ENCODE assay signal across 9 mouse cellular contexts in the genomic region with DNA sequence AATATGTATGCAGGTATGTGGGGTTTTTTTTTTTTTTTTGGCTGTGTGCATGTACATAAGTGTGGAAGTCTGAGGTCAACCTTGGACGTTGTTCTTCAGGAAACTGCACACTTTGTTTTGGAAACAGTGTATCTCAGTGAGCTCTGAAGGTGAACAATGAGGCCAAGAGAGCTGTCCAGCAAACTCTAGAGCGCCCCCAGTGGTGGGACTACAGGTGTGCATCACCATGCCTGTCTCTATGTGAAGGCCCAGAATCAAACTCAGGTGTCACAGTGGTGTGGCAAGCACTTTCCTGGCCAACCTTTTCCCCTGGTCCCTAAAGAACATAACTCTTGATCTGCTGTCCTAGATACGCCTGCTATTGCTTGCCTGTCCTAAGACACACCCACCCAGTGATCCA. TPM values are rescaled to one million over a fixed set of nuclear protein-coding genes. Genes with fewer than 3 reads are reported as not detected.
DNase-seq lines count a peak whose midpoint lies in the region; ATAC-seq and TF ChIP-seq lines count a peak whose summit lies in the region.
"Had no signal": no experiment of that assay in that cellular context is flagged by ENCODE, and none has a peak within 500 bp of the region (broad histone marks: within the 10 kb centered on the region; RNA-seq: fewer than 3 reads in every experiment).

No protein-coding gene starts in this region.

- no peaks in the 10 kb centered on the region for H3K36me3 ChIP-seq in testis, adult 2 months (ENCODE audit: control insufficient read depth, insufficient read depth, low read length)
- H3K36me3 ChIP-seq: liver, embryonic 15.5 days had no signal

- no peak overlapping the region for H3K27ac ChIP-seq in testis, adult 2 months (ENCODE audit: control insufficient read depth, insufficient read depth, low read depth, low read length)
- H3K27ac ChIP-seq: liver, embryonic 15.5 days had no signal

- no peak for TF ChIP-seq POLR2A in testis, adult 2 months (IDR thresholded peaks at IDR 0.05; ENCODE audit: control insufficient read depth, low read depth, low read length)

- peak; percentile 25 for DNase-seq in gastrocnemius, postnatal 10 days
- DNase-seq in gastrocnemius, adult 18-20 months (ENCODE audit: low spot score): no peak
- peak; percentile 19 for DNase-seq in ovary, postnatal 14 days (ENCODE audit: low spot score)
- no peak for DNase-seq in ovary, adult 18-20 months (ENCODE audit: low spot score)
- DNase-seq in spleen, adult 18-20 months: no peak
- no peak for DNase-seq in kidney, adult 8-10 months

- H3K4me3 ChIP-seq in testis, adult 2 months (ENCODE audit: control insufficient read depth, low read depth, low read length): no peak overlapping the region
- H3K4me3 ChIP-seq: liver, embryonic 15.5 days had no signal

- no peaks in the 10 kb centered on the region for H3K27me3 ChIP-seq in testis, adult 2 months (ENCODE audit: control insufficient read depth, insufficient read depth, low read length)
- H3K27me3 ChIP-seq: liver, embryonic 15.5 days had no signal

- ATAC-seq in common myeloid progenitor, adult 5-6 weeks (replicated peaks; ENCODE audit: low read depth, poor library complexity, severe bottlenecking): peak; percentile 69; the same call in 1 of the 2 replicates

- TF ChIP-seq CTCF in testis, adult 2 months (IDR thresholded peaks at IDR 0.05; ENCODE audit: control insufficient read depth, insufficient read depth, insufficient replicate concordance, low read depth, low read length): peak; percentile 70; the same call in 1 of the 2 replicates

- H3K4me1 ChIP-seq in testis, adult 2 months (ENCODE audit: control insufficient read depth, insufficient read depth, low read length): no peaks in the 10 kb centered on the region
- H3K4me1 ChIP-seq: liver, embryonic 15.5 days had no signal

RNA-seq across cellular contexts. Expression of a gene that starts 45.0 kb away (rescaled TPM):
- total RNA-seq in gastrocnemius, postnatal 10 days (2021): 10 to 100 TPM; 43.1 to 56.8 TPM
- total RNA-seq in gastrocnemius, adult 18-20 months (2021): 1 to 10 TPM; 5.1 to 5.4 TPM
- 54.8 and 60.9 TPM in 2 replicates for total RNA-seq in common myeloid progenitor, adult 5-6 weeks (2017)
- 2.0 and 3.9 TPM in 2 replicates for polyA plus RNA-seq in testis, adult 2 months (2012; rRNA removed)

Comparison
In these comparisons a context has a peak if more than half of its experiments do, and no peak if none do; other contexts are left out.
1. DNase-seq: peak in gastrocnemius, postnatal 10 days (single experiment) and ovary, postnatal 14 days (single experiment); none in gastrocnemius, adult 18-20 months (single experiment), ovary, adult 18-20 months (single experiment), spleen, adult 18-20 months (0 of 2) and kidney, adult 8-10 months (0 of 2).